Mouse (Mus musculus) forebrain, embryonic 14.5 days (tissue): ENCODE measurements around the gene Rab40c. TPM values are rescaled to one million over a fixed set of nuclear protein-coding genes. Genes with fewer than 3 reads are reported as not detected.

Experiments
- ATAC-seq: fragments of 200-750 bp; cut with Nextera tagmentation; 2 replicates; pipeline ENCODE4 v1.8.0; 2017; ENCODE audit warnings: mild to moderate bottlenecking, moderate library complexity
- DNase-seq: peaks from one replicate; pipeline ENCODE4 v3.0.0-alpha.2; 2015; ENCODE audit warnings: low spot score
- H3K27ac ChIP-seq: fragments of 300-500 bp; sonication (generic); 2 replicates; pipeline ENCODE4 v1.5.1; 2014; ENCODE audit warnings: low read depth, mild to moderate bottlenecking, control low read depth, low read length, moderate library complexity
- H3K27me3 ChIP-seq: fragments of 300-500 bp; sonication (generic); replicated peaks from 2 replicates; pipeline ENCODE4 v1.6.1; 2014; ENCODE audit warnings: low read length, control low read depth, mixed read lengths; ENCODE audit not compliant: control insufficient read depth, insufficient read depth
- H3K36me3 ChIP-seq: fragments of 300-500 bp; sonication (generic); 2 replicates; pipeline ENCODE4 v1.6.1; 2014; ENCODE audit warnings: low read length, control low read depth; ENCODE audit not compliant: control insufficient read depth, insufficient read depth
- H3K4me1 ChIP-seq: fragments of 300-500 bp; sonication (generic); 2 replicates; pipeline ENCODE4 v1.6.1; 2014; ENCODE audit warnings: antibody characterized with exemption, low read length, control low read depth; ENCODE audit not compliant: control insufficient read depth, insufficient read depth
- H3K4me2 ChIP-seq: fragments of 300-500 bp; sonication (generic); 2 replicates; pipeline ENCODE4 v1.6.1; 2014; ENCODE audit warnings: mild to moderate bottlenecking, control low read depth, low read length
- H3K4me3 ChIP-seq: fragments of 300-500 bp; sonication (generic); 2 replicates; pipeline ENCODE4 v1.5.1; 2014; ENCODE audit warnings: low read depth, low read length, control low read depth
- H3K9ac ChIP-seq: fragments of 300-500 bp; sonication (generic); 2 replicates; pipeline ENCODE4 v1.6.1; 2014; ENCODE audit warnings: mild to moderate bottlenecking, low read length, control low read depth, moderate library complexity
- H3K9me3 ChIP-seq: fragments of 300-500 bp; sonication (generic); replicated peaks from 2 replicates; pipeline ENCODE4 v1.6.1; 2016; ENCODE audit warnings: low read length, control low read depth, mixed read lengths; ENCODE audit not compliant: control insufficient read depth
- WGBS: fragments of 180-500 bp; shearing (Covaris S2); extraction: QIAGEN DNeasy Blood & Tissue Kit; methylation state at CpG from one replicate; pipeline ENCODE4 v1.1.7; 2014; 5-methylcytosine and 5-hydroxymethylcytosine counted together
- polyA plus RNA-seq: library from polyadenylated mRNA; unstranded; fragments of >200 nt; fragmentation: Nextera tagmentation; extraction: Ambion mirVana; gene quantifications from 2 replicates; pipeline ENCODE4 v1.2.1, GENCODE M21; 2014

Rab40c gene
- polyA plus RNA-seq, 1 experiment from 2014 or later: 31.6 TPM

- 85% methylated on average over 14 of the region's 14 CpGs for WGBS
- Histone ChIP-seq H3K9ac (no peak overlapping the region), H3K27me3 (no peaks in the 10 kb centered on the region), H3K4me1 (peaks cover 32% of the 10 kb centered on the region), H3K9me3 (no peaks in the 10 kb centered on the region), H3K36me3 (peaks cover 59% of the 10 kb centered on the region), H3K27ac (no peak overlapping the region), H3K4me2 (no peak overlapping the region), H3K4me3 (no peak overlapping the region)
- DNase-seq: no peak
- ATAC-seq: no peak
Measured at GRCm38 (mm10) chr17:25839455-25840235, 79.9 kb downstream of the Rab40c start.

- H3K4me1 ChIP-seq: peaks cover 39% of the 10 kb centered on the region
- WGBS: 91% methylated on average over 4 of the region's 4 CpGs
- no peak overlapping the region for H3K27ac ChIP-seq
- no peak overlapping the region for H3K4me3 ChIP-seq
- no peaks in the 10 kb centered on the region for H3K27me3 ChIP-seq
- ATAC-seq: no peak
- H3K9me3 ChIP-seq: no peaks in the 10 kb centered on the region
- peaks cover 59% of the 10 kb centered on the region for H3K36me3 ChIP-seq
- no peak for DNase-seq
- H3K9ac ChIP-seq: no peak overlapping the region
- no peak overlapping the region for H3K4me2 ChIP-seq
Measured at GRCm38 (mm10) chr17:25838904-25839303, 80.6 kb downstream of the Rab40c start.

DNA sequence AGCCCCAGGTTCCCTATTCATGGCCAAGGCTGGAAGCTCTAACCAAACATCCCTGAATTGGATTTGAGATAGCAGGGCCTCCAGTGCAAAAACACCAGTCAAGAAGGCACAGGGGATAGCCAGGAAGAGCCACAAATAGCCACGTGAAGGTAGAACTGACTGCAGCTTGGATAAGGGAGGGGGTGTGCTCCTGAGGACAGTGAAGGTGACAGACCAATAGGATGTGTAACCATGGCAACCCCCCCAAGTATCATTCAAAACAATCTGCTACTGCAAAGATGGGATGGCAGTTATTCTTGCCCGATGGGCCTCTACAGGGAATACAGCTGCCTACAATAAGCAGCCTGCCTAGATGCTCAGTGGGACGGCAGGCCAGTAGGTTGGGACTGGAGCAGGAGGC, 82.0 kb downstream of the Rab40c start:
- ATAC-seq: no peak
- peak; percentile 60 for DNase-seq
- Histone ChIP-seq H3K4me2 (peak overlapping the region; percentile 72), H3K4me3 (no peak overlapping the region), H3K9ac (peak overlapping the region; percentile 72; the same call in 1 of the 2 replicates), H3K4me1 (peaks cover 38% of the 10 kb centered on the region), H3K36me3 (peaks cover 53% of the 10 kb centered on the region), H3K9me3 (no peaks in the 10 kb centered on the region), H3K27ac (peak overlapping the region; percentile 67), H3K27me3 (no peaks in the 10 kb centered on the region)
- WGBS: 27% methylated on average over 3 of the region's 3 CpGs

- ATAC-seq: peak; percentile 27
- H3K9me3 ChIP-seq: no peaks in the 10 kb centered on the region
- peak within 1 kb of the TSS; percentile 72 for H3K9ac ChIP-seq
- under 1% methylated on average over 26 of the region's 29 CpGs for WGBS
- peaks cover 49% of the 10 kb centered on the region for H3K36me3 ChIP-seq
- peak within 1 kb of the TSS; percentile 38 for H3K4me3 ChIP-seq
- H3K4me1 ChIP-seq: peaks cover 39% of the 10 kb centered on the region
- peak; percentile 84 for DNase-seq
- H3K27me3 ChIP-seq: no peaks in the 10 kb centered on the region
- peak within 1 kb of the TSS; percentile 72 for H3K4me2 ChIP-seq
- peak within 1 kb of the TSS; percentile 67 for H3K27ac ChIP-seq
Measured at GRCm38 (mm10) chr17:25837076-25837410, 82.5 kb downstream of the Rab40c start, which contains the start of gene Rhbdl1. Gene Rhbdl1 (minus strand): TSS chr17:25837295.

DNA sequence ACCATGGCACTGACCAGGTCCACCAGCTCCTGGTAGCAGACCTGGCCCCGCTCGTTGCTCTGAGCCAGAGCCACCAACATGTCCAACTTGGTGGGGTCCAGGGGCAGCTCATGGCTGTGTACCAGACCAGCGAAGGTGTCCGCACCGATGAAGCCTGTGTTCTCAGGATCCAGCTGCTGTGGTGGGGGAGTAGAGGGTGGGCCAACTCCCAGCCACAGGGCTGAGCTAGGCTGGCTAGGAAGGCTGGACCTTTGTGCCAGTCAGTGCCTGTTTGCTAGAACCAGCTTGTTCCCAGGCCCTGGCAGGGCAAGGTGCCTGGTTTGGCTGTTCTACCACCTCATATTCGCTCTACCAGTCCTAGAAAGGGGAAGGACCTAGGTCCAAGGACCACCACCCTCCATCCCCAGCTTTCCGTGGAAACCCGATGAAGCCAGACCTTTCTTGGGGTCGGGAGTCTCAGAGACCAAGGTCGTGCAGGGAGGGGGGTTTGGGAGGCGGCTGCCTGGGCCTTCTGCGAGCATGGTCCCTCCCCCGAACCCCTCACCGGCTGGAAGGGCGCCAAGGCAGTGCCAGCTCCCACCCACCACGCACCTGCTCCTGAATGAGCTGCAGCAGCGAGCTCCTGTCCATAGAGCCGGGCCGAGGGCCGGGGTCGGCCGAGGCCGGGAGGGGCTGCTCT, 83.0 kb downstream of the Rab40c start:
- Histone ChIP-seq H3K4me3 (peak overlapping the region; percentile 38), H3K9me3 (no peaks in the 10 kb centered on the region), H3K27ac (peak overlapping the region; percentile 67), H3K4me1 (peaks cover 44% of the 10 kb centered on the region), H3K4me2 (peak overlapping the region; percentile 72), H3K27me3 (no peaks in the 10 kb centered on the region), H3K36me3 (peaks cover 47% of the 10 kb centered on the region), H3K9ac (peak overlapping the region; percentile 72)
- ATAC-seq (no peak), DNase-seq (peak; percentile 21)
- 22% methylated on average over 21 of the region's 23 CpGs for WGBS

- Histone ChIP-seq H3K4me1 (peaks cover 48% of the 10 kb centered on the region), H3K4me3 (0 out of 2 replicates have a peak overlapping the region, but pooled peaks have one; percentile 38), H3K36me3 (peaks cover 47% of the 10 kb centered on the region), H3K27me3 (no peaks in the 10 kb centered on the region), H3K27ac (no peak overlapping the region), H3K9me3 (no peaks in the 10 kb centered on the region), H3K4me2 (peak overlapping the region; percentile 72; the same call in 1 of the 2 replicates), H3K9ac (no peak overlapping the region)
- ATAC-seq (no peak), DNase-seq (no peak)
- WGBS: 92% methylated on average over 16 of the region's 16 CpGs
Measured at GRCm38 (mm10) chr17:25835816-25836215, 83.7 kb downstream of the Rab40c start.

GRCm38 (mm10) chr17:25835301-25835700, 84.2 kb downstream of the Rab40c start:
- peaks cover 47% of the 10 kb centered on the region for H3K36me3 ChIP-seq
- 94% methylated on average over 7 of the region's 7 CpGs for WGBS

GRCm38 (mm10) chr17:25834595-25835222, 84.8 kb downstream of the Rab40c start:
- 87% methylated on average over 12 of the region's 12 CpGs for WGBS
- peaks cover 53% of the 10 kb centered on the region for H3K4me1 ChIP-seq
- H3K4me2 ChIP-seq: peak overlapping the region; percentile 79
- no peak overlapping the region for H3K27ac ChIP-seq
- ATAC-seq (no peak), DNase-seq (no peak)
- no peaks in the 10 kb centered on the region for H3K9me3 ChIP-seq
- H3K27me3 ChIP-seq: no peaks in the 10 kb centered on the region
- H3K36me3 ChIP-seq: peaks cover 47% of the 10 kb centered on the region
- H3K4me3 ChIP-seq: peak overlapping the region; percentile 86
- H3K9ac ChIP-seq: peak overlapping the region; percentile 62

More at GRCm38 (mm10) chr17:25835301-25835700, 84.2 kb downstream of the Rab40c start:
- Histone ChIP-seq H3K27me3 (no peaks in the 10 kb centered on the region), H3K4me3 (no peak overlapping the region), H3K4me2 (no peak overlapping the region), H3K4me1 (peaks cover 48% of the 10 kb centered on the region), H3K9me3 (no peaks in the 10 kb centered on the region), H3K27ac (no peak overlapping the region), H3K9ac (no peak overlapping the region)
- DNase-seq (no peak), ATAC-seq (no peak)
